In the genomic region with DNA sequence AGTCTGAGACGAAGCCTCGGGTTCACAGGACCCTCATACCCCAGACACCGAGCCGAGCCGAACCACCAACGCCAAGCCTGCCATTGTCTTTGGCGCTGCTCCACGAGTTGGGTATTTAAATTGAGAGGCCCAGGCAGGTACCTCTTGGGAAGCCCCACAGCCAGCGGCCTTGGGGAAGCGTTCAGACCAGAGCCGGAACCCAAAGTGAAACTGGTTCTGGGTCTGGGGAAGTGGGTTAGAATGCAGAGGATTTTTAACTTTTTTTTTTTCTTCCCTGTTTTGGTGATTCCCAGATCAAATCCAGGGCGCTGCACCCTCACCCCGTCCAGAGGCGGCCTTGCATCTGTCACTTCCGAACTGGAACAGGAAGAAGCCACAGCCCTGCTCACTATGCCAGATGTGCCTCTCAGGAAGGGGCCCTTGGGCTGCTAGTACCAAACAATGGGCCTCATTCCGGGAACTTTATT, we compare ENCODE assay signal across 9 mouse cellular contexts. TPM values are rescaled to one million over a fixed set of nuclear protein-coding genes. Genes with fewer than 3 reads are reported as not detected.
DNase-seq lines count a peak whose midpoint lies in the region; ATAC-seq and TF ChIP-seq lines count a peak whose summit lies in the region.
"Had no signal": no experiment of that assay in that cellular context is flagged by ENCODE, and none has a peak within 500 bp of the region (broad histone marks: within the 10 kb centered on the region; RNA-seq: fewer than 3 reads in every experiment).

No protein-coding gene starts in this region.

- H3K9me3 ChIP-seq in ES-Bruce4 (replicated peaks; ENCODE audit: control insufficient read depth, insufficient read depth, low read length, poor library complexity, severe bottlenecking), result no peaks in the 10 kb centered on the region
- no peaks in the 10 kb centered on the region for H3K9me3 ChIP-seq in megakaryocyte, embryonic 14.5 days
- no peaks in the 10 kb centered on the region for H3K9me3 ChIP-seq in forebrain, embryonic 15.5 days
- no peaks in the 10 kb centered on the region for H3K9me3 ChIP-seq in midbrain, embryonic 14.5 days (ENCODE audit: control insufficient read depth, low read length)
- no peaks in the 10 kb centered on the region for H3K9me3 ChIP-seq in midbrain, embryonic 11.5 days (ENCODE audit: control insufficient read depth, low read length)
- H3K9me3 ChIP-seq: hindbrain, embryonic 15.5 days had no signal

- peak overlapping the region; percentile 92 for H3K9ac ChIP-seq in ES-Bruce4 (ENCODE audit: low read depth, poor library complexity, severe bottlenecking)
- H3K9ac ChIP-seq in forebrain, embryonic 15.5 days (replicated peaks), result no peak overlapping the region
- H3K9ac ChIP-seq in midbrain, embryonic 14.5 days (replicated peaks; ENCODE audit: low read length), result no peak overlapping the region
- no peak overlapping the region for H3K9ac ChIP-seq in midbrain, embryonic 11.5 days (ENCODE audit: low read length)
- H3K9ac ChIP-seq: hindbrain, embryonic 15.5 days had no signal

- TF ChIP-seq EP300 in ES-Bruce4 (IDR thresholded peaks at IDR 0.05; ENCODE audit: insufficient read depth, low read depth, low read length), result 0 out of 2 replicates have a peak, but pooled peaks have one; percentile 43

- no peak overlapping the region for H3K4me2 ChIP-seq in forebrain, embryonic 15.5 days (replicated peaks)
- no peak overlapping the region for H3K4me2 ChIP-seq in midbrain, embryonic 14.5 days (ENCODE audit: low read length)
- H3K4me2 ChIP-seq in midbrain, embryonic 11.5 days, result no peak overlapping the region
- H3K4me2 ChIP-seq: hindbrain, embryonic 15.5 days had no signal

- TF ChIP-seq POLR2A in ES-Bruce4 (IDR thresholded peaks at IDR 0.05; ENCODE audit: insufficient read depth, low read length), result no peak

- intact Hi-C loops in heart, postnatal 14 days (cut with DNase I), result no loop called here

- no peaks in the 10 kb centered on the region for H3K4me1 ChIP-seq in ES-Bruce4 (ENCODE audit: control insufficient read depth, insufficient read depth, low read length)
- peaks cover 42% of the 10 kb centered on the region for H3K4me1 ChIP-seq in megakaryocyte, embryonic 14.5 days
- H3K4me1 ChIP-seq in forebrain, embryonic 15.5 days, result no peaks in the 10 kb centered on the region
- H3K4me1 ChIP-seq in midbrain, embryonic 14.5 days (ENCODE audit: control insufficient read depth, insufficient read depth, low read length), result no peaks in the 10 kb centered on the region
- H3K4me1 ChIP-seq in midbrain, embryonic 11.5 days (ENCODE audit: control insufficient read depth, insufficient read depth, low read length), result no peaks in the 10 kb centered on the region
- H3K4me1 ChIP-seq: hindbrain, embryonic 15.5 days had no signal

- peak overlapping the region; percentile 57 for H3K4me3 ChIP-seq in ES-Bruce4 (ENCODE audit: low read depth, low read length)
- peak overlapping the region; percentile 84 for H3K4me3 ChIP-seq in megakaryocyte, embryonic 14.5 days (replicated peaks)
- no peak overlapping the region for H3K4me3 ChIP-seq in forebrain, embryonic 15.5 days
- no peak overlapping the region for H3K4me3 ChIP-seq in midbrain, embryonic 14.5 days (replicated peaks; ENCODE audit: low read depth, low read length)
- no peak overlapping the region for H3K4me3 ChIP-seq in midbrain, embryonic 11.5 days (ENCODE audit: low read depth, low read length)
- H3K4me3 ChIP-seq: hindbrain, embryonic 15.5 days had no signal

- DNase-seq in B cell, adult 2 months, result peak; percentile 64 to 66
- DNase-seq in heart, postnatal 14 days, result peak; percentile 33 to 48
- DNase-seq in right cerebral cortex, postnatal 25 days, result no peak
- DNase-seq in midbrain, embryonic 14.5 days, result no peak
- no peak for DNase-seq in midbrain, embryonic 11.5 days (ENCODE audit: low spot score, missing footprints)

- H3K36me3 ChIP-seq in ES-Bruce4 (ENCODE audit: control insufficient read depth, insufficient read depth, low read length, poor library complexity, severe bottlenecking), result no peaks in the 10 kb centered on the region
- no peaks in the 10 kb centered on the region for H3K36me3 ChIP-seq in megakaryocyte, embryonic 14.5 days (replicated peaks; ENCODE audit: low read length)
- no peaks in the 10 kb centered on the region for H3K36me3 ChIP-seq in forebrain, embryonic 15.5 days
- H3K36me3 ChIP-seq in midbrain, embryonic 14.5 days (ENCODE audit: control insufficient read depth, insufficient read depth, low read length), result no peaks in the 10 kb centered on the region
- no peaks in the 10 kb centered on the region for H3K36me3 ChIP-seq in midbrain, embryonic 11.5 days (ENCODE audit: control insufficient read depth, insufficient read depth, low read length)
- H3K36me3 ChIP-seq: hindbrain, embryonic 15.5 days had no signal

- WGBS in forebrain, embryonic 15.5 days, result 70% methylated on average over 16 of the region's 16 CpGs
- 70% methylated on average over 16 of the region's 16 CpGs for WGBS in midbrain, embryonic 14.5 days
- 76% methylated on average over 16 of the region's 16 CpGs for WGBS in midbrain, embryonic 11.5 days

- H3K27ac ChIP-seq in ES-Bruce4 (ENCODE audit: insufficient read depth, low read length), result peak overlapping the region; percentile 15; the same call in 1 of the 2 replicates
- H3K27ac ChIP-seq in forebrain, embryonic 15.5 days (replicated peaks), result no peak overlapping the region
- no peak overlapping the region for H3K27ac ChIP-seq in midbrain, embryonic 14.5 days (replicated peaks; ENCODE audit: low read depth, low read length)
- H3K27ac ChIP-seq in midbrain, embryonic 11.5 days (ENCODE audit: low read depth, low read length), result no peak overlapping the region
- H3K27ac ChIP-seq: hindbrain, embryonic 15.5 days had no signal

- no peak for ATAC-seq in forebrain, embryonic 15.5 days (replicated peaks)
- no peak for ATAC-seq in midbrain, embryonic 14.5 days (ENCODE audit: low FRiP score, low TSS enrichment)
- ATAC-seq in midbrain, embryonic 11.5 days (ENCODE audit: low FRiP score), result no peak

- H3K27me3 ChIP-seq in ES-Bruce4 (ENCODE audit: control insufficient read depth, insufficient read depth, low read length, poor library complexity, severe bottlenecking), result no peaks in the 10 kb centered on the region
- peaks cover 9% of the 10 kb centered on the region for H3K27me3 ChIP-seq in megakaryocyte, embryonic 14.5 days (replicated peaks)
- H3K27me3 ChIP-seq in forebrain, embryonic 15.5 days, result no peaks in the 10 kb centered on the region
- no peaks in the 10 kb centered on the region for H3K27me3 ChIP-seq in midbrain, embryonic 14.5 days (ENCODE audit: control insufficient read depth, insufficient read depth, low read length)
- H3K27me3 ChIP-seq in midbrain, embryonic 11.5 days (ENCODE audit: control insufficient read depth, insufficient read depth, low read length), result no peaks in the 10 kb centered on the region
- H3K27me3 ChIP-seq: hindbrain, embryonic 15.5 days had no signal

- TF ChIP-seq CTCF in ES-Bruce4 (IDR thresholded peaks at IDR 0.05; ENCODE audit: low read depth, low read length), result no peak

RNA-seq across cellular contexts. Expression of a gene that starts 6.0 kb away (rescaled TPM):
- polyA plus RNA-seq in ES-Bruce4 (2011; ENCODE audit: insufficient read depth, insufficient read length, low read depth, missing spikeins), result 0.72 and 0.84 TPM in 2 replicates
- 1 to 10 TPM; 1.5 to 1.8 TPM for total RNA-seq in heart, postnatal 14 days (2021)
- polyA plus RNA-seq in megakaryocyte, embryonic 14.5 days (2012; ENCODE audit: insufficient read depth, low replicate concordance), result 0.53 and 20.4 TPM in 2 replicates
- polyA plus RNA-seq in forebrain, embryonic 15.5 days (2015; fragmentation: Nextera tagmentation; extraction: Ambion mirVana), result 0.28 and 0.42 TPM in 2 replicates
- 0.09 and 1.6 TPM in 2 replicates for polyA plus RNA-seq in midbrain, embryonic 14.5 days (2014; fragmentation: Nextera tagmentation; extraction: Ambion mirVana)
- polyA plus RNA-seq in midbrain, embryonic 11.5 days (2014; fragmentation: Nextera tagmentation; extraction: Ambion mirVana), result 1.1 TPM in 2 replicates

RNA-seq across cellular contexts. Expression of a gene that starts 34.1 kb away (rescaled TPM):
- polyA plus RNA-seq in ES-Bruce4 (2011; ENCODE audit: insufficient read depth, insufficient read length, low read depth, missing spikeins), result 78.2 and 78.7 TPM in 2 replicates
- 10 to 100 TPM; 11.2 to 12.4 TPM for total RNA-seq in heart, postnatal 14 days (2021)
- 15.4 and 20.1 TPM in 2 replicates for polyA plus RNA-seq in megakaryocyte, embryonic 14.5 days (2012; ENCODE audit: insufficient read depth, low replicate concordance)
- 63.2 and 69.4 TPM in 2 replicates for polyA plus RNA-seq in forebrain, embryonic 15.5 days (2015; fragmentation: Nextera tagmentation; extraction: Ambion mirVana)
- 34.1 and 38.1 TPM in 2 replicates for polyA plus RNA-seq in midbrain, embryonic 14.5 days (2014; fragmentation: Nextera tagmentation; extraction: Ambion mirVana)
- polyA plus RNA-seq in midbrain, embryonic 11.5 days (2014; fragmentation: Nextera tagmentation; extraction: Ambion mirVana), result 164 TPM in 2 replicates

RNA-seq across cellular contexts. Expression of a gene that starts 40.8 kb away (rescaled TPM):
- 91.6 and 95.2 TPM in 2 replicates for polyA plus RNA-seq in ES-Bruce4 (2011; ENCODE audit: insufficient read depth, insufficient read length, low read depth, missing spikeins)
- total RNA-seq in heart, postnatal 14 days (2021), result 10 to 100 TPM; 20.4 to 21.8 TPM
- polyA plus RNA-seq in megakaryocyte, embryonic 14.5 days (2012; ENCODE audit: insufficient read depth, low replicate concordance), result 8.9 and 32.6 TPM in 2 replicates
- 52.8 and 57.8 TPM in 2 replicates for polyA plus RNA-seq in forebrain, embryonic 15.5 days (2015; fragmentation: Nextera tagmentation; extraction: Ambion mirVana)
- 56.8 and 75.5 TPM in 2 replicates for polyA plus RNA-seq in midbrain, embryonic 14.5 days (2014; fragmentation: Nextera tagmentation; extraction: Ambion mirVana)
- 118 and 119 TPM in 2 replicates for polyA plus RNA-seq in midbrain, embryonic 11.5 days (2014; fragmentation: Nextera tagmentation; extraction: Ambion mirVana)

RNA-seq across cellular contexts. Expression of a gene that starts 45.2 kb away (rescaled TPM):
- 6.3 and 6.4 TPM in 2 replicates for polyA plus RNA-seq in ES-Bruce4 (2011; ENCODE audit: insufficient read depth, insufficient read length, low read depth, missing spikeins)
- under 1 TPM; 0.71 to 0.98 TPM for total RNA-seq in heart, postnatal 14 days (2021)
- polyA plus RNA-seq in megakaryocyte, embryonic 14.5 days (2012; ENCODE audit: insufficient read depth, low replicate concordance), result 0.38 TPM in 1 of 2 replicates, not detected in the other
- polyA plus RNA-seq in forebrain, embryonic 15.5 days (2015; fragmentation: Nextera tagmentation; extraction: Ambion mirVana), result 1.3 and 1.4 TPM in 2 replicates
- polyA plus RNA-seq in midbrain, embryonic 14.5 days (2014; fragmentation: Nextera tagmentation; extraction: Ambion mirVana), result 0.35 and 0.54 TPM in 2 replicates
- polyA plus RNA-seq in midbrain, embryonic 11.5 days (2014; fragmentation: Nextera tagmentation; extraction: Ambion mirVana), result 2.1 and 2.4 TPM in 2 replicates

Comparison
In these comparisons a context has a peak if more than half of its experiments do, and no peak if none do; other contexts are left out.
1. DNase-seq: peak in B cell, adult 2 months (2 of 2) and heart, postnatal 14 days (2 of 2); none in right cerebral cortex, postnatal 25 days (single experiment), midbrain, embryonic 14.5 days (single experiment) and midbrain, embryonic 11.5 days (single experiment).
2. H3K4me3 ChIP-seq: peak in ES-Bruce4 (single experiment) and megakaryocyte, embryonic 14.5 days (single experiment); none in forebrain, embryonic 15.5 days (single experiment), midbrain, embryonic 14.5 days (single experiment) and midbrain, embryonic 11.5 days (single experiment).